Mouse (Mus musculus): ENCODE measurements at regions not wholly inside any gene's neighbourhood (a gene's known extent, or its start where the extent isn't known, plus 50 kb on each side); places are given as distances from the start of the nearest gene placed in this dataset.

GRCm38 (mm10) chr11:64898758-64899586 lies 79.9 kb upstream of the Elac2 start:
- TF ChIP-seq GATA4 (IDR thresholded peaks at IDR 0.05; ENCODE audit: insufficient replicate concordance, low read length), result no peak

GRCm38 (mm10) chr11:64899587-64900278 lies 79.1 kb upstream of the Elac2 start:
- no peak for TF ChIP-seq GATA4 (IDR thresholded peaks at IDR 0.05; ENCODE audit: insufficient replicate concordance, low read length)

DNA sequence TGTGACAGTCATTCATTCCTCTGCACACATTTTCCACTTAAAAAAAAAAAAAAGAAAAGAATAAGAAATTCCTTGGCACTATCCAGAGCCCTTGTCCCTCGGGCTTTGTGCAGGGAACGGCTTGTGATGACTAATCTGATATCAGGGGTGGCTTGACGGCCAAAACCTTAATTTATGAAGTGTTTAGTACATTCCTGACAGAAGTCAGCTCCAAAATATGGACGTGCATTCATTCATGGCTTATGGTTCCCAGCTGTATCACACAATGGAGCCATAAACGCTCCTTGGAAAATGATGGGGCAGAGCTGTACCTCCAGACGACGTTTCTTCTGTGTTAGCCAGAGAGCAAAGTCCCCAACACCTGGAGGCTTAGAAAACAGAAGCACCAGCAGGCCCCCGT lies 62.1 kb upstream of the Elac2 start:
- TF ChIP-seq GATA4 (IDR thresholded peaks at IDR 0.05; ENCODE audit: insufficient replicate concordance, low read length), result no peak

DNA sequence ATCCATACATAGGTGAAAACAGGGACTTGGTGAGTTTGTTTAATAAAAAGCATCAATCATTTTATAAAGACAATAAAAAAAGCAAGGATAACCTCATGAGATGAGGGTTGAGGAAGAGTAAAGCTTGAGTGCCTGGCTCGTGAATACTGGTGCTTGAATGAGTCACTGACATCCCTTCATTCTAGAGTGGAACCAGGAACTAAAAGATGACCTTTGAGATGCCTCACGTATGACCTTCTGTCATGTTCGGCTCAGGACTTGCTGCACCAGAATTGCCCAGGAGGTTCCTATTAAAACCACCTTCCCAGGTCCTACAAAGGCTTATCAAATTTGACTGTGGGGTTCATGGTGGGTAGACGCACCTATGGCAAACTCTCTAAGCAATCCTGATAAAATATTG lies 61.5 kb upstream of the Elac2 start:
- no peak for TF ChIP-seq GATA4 (IDR thresholded peaks at IDR 0.05; ENCODE audit: insufficient replicate concordance, low read length)

- no peak for TF ChIP-seq GATA4 (IDR thresholded peaks at IDR 0.05; ENCODE audit: insufficient replicate concordance, low read length)
These were observed 53.8 kb upstream of the Elac2 start for GRCm38 (mm10) chr11:64924989-64925388.

DNA sequence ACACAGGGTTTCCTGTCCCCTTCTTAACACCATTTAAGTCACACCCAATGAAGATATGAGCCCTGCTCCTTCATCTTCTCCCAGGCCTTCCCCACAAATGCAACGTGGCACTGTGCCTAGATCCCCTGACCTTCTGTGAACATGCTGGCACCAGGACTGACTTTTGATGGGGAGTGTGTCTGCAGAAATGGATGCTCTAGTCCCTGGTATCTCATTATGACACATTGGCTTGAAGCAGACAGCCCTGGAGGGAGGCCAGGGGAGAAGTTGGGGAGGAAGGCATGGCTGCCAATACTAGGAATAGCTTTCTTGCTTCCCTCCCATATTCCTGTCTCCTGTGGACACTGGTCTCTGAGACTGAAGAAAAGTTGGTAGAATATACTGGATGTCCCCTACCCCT lies 52.9 kb upstream of the Elac2 start:
- no peak for TF ChIP-seq GATA4 (IDR thresholded peaks at IDR 0.05; ENCODE audit: insufficient replicate concordance, low read length)

All from liver, adult (tissue).